Mouse (Mus musculus) adrenal gland, adult 18-20 months (tissue): ENCODE measurements around the gene Creb3l4. TPM values are rescaled to one million over a fixed set of nuclear protein-coding genes. Genes with fewer than 3 reads are reported as not detected.
A peak's percentile ranks its signal among the peaks of the same experiment; 100 is the strongest.

Experiments used
- DNase-seq, 2 experiments: peaks; one replicate each; pipeline ENCODE4 v3.0.0; 2021 to 2022; ENCODE audit warnings: low spot score in 2 of 2
- total RNA-seq, 2 experiments: library from RNA; stranded (reverse); gene quantifications; 1 replicate in 1 of 2; 2 replicates in 1 of 2; pipeline ENCODE4 v1.2.3; 2021

The Creb3l4 gene
- total RNA-seq, 2 experiments from 2014 or later, result 0.36 to 0.38 TPM

DNA sequence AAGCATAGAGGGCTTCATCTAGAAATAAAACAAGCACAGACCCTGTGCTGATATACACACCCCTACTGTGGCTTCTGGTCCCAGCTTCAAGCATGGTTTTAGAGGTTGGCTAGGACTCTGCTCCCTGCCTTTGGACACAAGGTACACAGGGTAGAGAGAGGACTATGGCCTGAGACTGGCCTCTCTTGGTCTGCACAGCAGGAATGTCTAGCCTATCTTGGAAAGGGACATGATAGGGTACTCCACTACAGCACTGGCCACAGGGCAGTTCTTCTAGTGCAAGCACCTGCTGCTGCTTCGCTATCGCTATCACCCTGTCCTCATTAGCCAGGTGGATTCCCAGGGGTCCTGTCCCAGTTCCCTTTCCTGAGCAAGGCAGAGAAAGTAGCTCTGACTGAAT lies 2.1 kb downstream of the Creb3l4 start:
- DNase-seq, result no peak

- DNase-seq, result peak; percentile 87 to 89
These were observed 11.6 kb downstream of the Creb3l4 start, which contains the start of gene Jtb for GRCm38 (mm10) chr3:90231507-90232333. Jtb (plus strand) TSS chr3:90231597.

DNA sequence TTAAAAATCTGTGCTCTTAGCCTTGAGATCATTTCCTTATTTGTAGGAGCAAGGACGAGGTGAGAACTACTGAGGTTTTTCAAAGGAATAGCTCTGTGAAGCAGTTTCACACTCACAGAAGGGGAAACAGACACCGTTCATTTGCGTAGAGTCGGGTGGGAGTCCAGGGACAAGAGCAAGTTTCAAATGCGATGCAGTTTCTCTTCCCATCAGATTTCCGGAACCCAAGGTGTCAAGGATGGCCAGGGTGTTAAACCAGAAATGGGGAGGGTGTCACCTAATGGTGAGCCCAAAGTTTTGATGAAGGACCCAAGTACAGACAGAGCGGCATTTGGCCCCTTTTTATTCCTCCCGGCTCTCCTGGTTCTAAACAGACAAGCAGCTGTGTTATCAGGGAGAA lies 12.2 kb downstream of the Creb3l4 start:
- DNase-seq, result no peak

DNA sequence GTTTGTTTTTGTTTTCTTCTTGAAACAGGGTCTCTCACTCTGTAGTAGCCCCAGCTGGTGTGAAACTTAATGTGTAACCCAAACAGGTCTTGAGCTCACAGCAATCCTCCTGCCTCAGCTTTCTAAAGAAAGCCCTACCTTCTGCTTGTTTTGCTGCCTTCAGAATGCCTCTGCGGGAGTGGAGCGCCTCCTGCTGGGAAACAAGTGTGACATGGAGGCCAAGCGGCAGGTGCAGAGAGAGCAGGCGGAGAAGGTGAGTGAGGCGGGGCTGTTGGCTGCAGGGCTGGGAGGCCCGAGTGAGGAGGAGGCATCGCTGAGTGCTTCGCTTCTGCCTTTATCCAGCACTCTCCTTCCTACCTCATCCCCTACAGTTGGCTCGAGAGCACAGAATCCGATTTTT lies 19.0 kb downstream of the Creb3l4 start:
- DNase-seq, result no peak

GRCm38 (mm10) chr3:90222941-90223340 lies 20.4 kb downstream of the Creb3l4 start:
- no peak for DNase-seq

GRCm38 (mm10) chr3:90222455-90222854 lies 20.9 kb downstream of the Creb3l4 start:
- no peak for DNase-seq

GRCm38 (mm10) chr3:90221123-90221522 lies 22.2 kb downstream of the Creb3l4 start:
- no peak for DNase-seq

DNA sequence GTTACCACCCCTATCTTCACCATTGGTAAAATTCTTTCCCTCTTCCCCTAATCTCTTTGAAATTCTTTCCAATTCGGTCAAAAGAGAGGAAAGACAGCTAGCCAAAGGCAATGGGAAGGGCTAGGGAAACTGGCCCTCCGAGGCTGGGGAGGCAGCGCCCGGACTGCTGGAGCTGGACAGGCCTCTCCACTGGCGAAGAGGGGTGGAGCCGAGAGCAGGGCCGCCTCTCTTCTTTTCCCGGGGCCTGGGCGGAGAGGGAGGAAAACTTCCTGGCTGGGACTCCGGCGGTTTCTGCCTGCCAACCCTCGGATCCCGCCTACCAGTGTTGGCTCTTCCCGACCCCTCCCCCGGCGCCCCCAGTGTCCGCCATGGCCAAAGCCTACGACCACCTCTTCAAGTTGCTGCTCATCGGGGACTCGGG lies 22.8 kb downstream of the Creb3l4 start:
- peak; percentile 78 to 81 for DNase-seq

DNA sequence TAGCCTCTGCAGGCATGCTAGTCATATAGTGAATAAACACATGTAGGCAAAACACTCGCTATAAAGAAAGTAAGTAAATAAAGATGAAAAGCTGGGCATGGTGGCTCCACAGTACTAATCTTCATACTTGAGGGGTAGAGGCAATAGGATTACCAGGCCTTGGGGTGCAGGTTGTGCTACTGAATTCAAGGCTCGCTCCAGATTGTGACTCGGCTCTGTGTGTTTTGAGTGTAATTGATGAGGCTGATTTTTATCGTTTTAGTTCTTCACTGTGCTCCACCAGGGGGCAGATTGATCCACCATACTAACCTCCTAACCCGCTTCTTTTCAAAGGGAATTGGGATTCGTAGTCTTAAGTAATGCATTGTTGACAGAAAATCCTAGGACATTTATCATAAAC lies 23.2 kb downstream of the Creb3l4 start:
- peak; percentile 39 to 49 for DNase-seq

- no peak for DNase-seq
These were observed 27.4 kb downstream of the Creb3l4 start for GRCm38 (mm10) chr3:90215825-90216380.

DNA sequence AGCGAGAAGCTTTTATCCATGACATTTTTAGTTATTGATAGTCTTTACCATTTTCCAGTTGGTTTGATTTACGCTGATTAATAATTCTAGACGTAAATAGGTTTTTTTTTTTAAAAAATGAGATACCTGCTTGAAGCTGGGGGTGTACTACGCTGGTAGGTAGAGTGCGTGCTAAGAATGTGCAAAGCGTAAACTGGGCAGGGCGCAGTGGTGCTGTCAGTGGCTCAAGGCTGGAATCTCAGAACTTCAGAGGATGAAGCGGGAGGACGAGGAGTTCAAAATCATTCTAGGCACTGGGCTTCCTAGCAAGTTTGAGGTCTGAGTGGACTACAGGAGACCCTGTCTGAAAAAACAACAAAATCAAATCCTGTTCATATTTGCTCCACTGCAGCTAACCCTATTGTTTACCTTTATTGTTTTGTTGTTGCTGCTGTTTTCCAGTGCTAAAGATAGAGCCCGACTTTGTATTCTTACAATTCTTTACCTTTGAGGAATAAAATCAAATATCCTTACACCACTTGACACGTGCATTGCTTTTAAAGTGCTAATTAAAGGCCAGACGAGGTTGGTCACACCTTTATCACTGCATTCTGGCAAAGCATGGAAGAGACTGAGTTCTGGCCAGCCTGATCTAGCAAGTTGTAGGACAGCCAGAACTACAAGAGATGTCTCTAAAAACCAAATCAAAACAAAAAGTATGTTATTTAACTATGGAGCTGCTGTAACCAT lies 29.2 kb downstream of the Creb3l4 start:
- no peak for DNase-seq

- DNase-seq, result peak; percentile 83 to 89
These were observed 29.9 kb downstream of the Creb3l4 start, which contains the start of the genes Rps27 and Rab13 for GRCm38 (mm10) chr3:90213377-90213866. Rps27 (minus strand) TSS chr3:90213651. Rab13 (plus strand) TSS chr3:90213695.

DNA sequence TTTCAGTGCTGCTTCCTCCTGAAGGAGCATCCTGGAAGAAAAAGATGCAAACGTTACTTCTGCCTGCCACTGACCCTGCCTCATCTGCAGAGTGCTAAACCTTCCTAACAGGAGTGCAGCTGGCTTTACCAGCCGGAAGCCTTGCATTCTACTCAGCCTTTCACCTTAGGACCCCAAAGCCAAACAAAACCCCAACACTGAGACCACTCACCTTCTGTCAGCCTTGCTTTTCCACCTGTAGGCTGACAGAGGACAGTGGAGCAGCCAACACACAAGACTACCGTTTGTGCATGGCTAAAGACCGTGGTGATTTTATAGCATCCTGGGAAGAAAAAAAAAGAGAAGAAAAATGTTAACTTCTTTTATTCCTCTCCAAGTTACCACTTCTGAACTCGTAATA lies 30.6 kb downstream of the Creb3l4 start:
- DNase-seq, result no peak

GRCm38 (mm10) chr3:90211475-90212398 lies 31.6 kb downstream of the Creb3l4 start:
- no peak for DNase-seq

GRCm38 (mm10) chr3:90209908-90210566 lies 33.3 kb downstream of the Creb3l4 start:
- DNase-seq, result no peak

GRCm38 (mm10) chr3:90208662-90209061 lies 34.6 kb downstream of the Creb3l4 start:
- no peak for DNase-seq

DNA sequence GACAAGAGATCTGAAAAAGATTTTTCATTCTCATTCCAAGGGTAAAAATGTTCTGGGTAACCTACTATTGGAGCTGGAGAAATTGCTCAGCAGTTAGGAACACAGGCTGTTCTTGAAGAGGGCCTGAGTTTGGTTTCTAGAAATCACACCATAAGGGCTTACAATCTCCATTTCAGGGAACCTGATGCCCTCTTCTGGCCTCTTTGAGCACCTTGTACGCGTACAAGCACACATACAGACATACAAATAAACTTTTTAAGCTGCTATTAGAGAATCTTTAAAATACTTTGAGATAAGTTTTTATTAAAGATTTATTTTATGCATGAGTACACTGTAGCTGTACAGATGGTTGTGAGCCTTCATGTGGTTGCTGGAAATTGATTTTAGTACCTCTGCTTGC lies 38.7 kb downstream of the Creb3l4 start:
- DNase-seq, result no peak

DNA sequence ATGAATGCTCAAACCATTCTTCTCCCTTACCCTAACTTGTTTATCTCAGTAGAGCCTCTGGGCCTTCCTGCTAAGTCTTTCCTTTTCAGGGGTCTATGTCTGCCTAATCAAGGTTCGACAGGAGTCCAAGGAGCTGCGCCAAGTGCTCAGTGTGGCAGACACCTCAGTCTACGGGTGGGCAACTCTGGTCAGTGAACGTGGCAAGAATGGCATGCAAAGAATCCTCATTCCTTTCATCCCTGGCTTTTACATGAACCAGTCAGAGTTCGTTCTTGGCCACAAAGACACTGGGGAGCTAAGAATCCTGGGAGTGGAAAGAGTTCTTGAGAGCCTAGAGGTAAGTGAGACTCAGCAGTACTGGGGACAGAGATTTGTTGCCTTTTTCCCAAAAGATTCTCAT lies 39.7 kb downstream of the Creb3l4 start:
- DNase-seq, result no peak

DNA sequence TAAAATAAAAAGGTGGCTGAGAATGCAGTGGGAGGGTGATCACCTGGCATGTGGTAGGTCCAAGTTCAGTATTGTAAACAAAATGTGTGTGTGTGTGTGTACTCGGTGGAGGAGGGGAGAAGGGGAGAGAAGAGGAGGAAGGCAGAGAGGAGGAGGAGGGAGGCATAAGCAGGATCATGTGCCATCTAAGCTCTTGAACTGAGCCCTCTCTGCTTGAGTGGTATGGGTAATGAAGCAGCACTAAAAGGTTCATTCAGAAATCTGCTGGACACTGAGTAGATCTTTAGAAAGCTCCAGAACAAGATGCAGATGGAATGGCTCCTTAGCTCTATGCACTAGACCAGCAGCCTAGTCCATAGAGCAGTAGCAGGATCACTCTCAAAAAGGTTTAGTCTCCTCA lies 40.4 kb downstream of the Creb3l4 start:
- no peak for DNase-seq

DNA sequence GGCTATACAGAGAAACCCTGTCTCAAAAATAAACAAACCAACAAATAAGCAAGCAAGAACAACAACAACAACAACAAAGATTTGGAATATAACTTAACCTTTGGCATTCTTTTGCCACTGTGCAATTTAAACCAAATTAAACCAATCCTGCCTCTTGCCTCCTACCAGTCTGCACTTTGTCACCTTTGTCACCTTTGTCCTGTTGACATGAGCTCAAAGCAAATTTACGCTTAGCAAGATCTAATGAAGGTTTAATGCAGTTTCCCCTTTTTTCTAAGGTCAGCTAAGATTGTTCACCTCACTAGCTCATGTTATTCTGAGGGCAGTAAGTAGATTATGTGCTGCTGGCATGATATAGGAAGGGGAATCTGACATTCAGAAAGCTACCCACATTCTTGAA lies 45.8 kb downstream of the Creb3l4 start:
- DNase-seq, result no peak
